Mouse (Mus musculus) adrenal gland, postnatal 36 days (tissue): ENCODE measurements around the gene Msgn1. TPM values are rescaled to one million over a fixed set of nuclear protein-coding genes. Genes with fewer than 3 reads are reported as not detected.

Experiments used
- DNase-seq, 2 experiments: peaks; one replicate each; pipeline ENCODE4 v3.0.0; 2021; ENCODE audit warnings: mixed read lengths in 1 of 2
- total RNA-seq, 2 experiments: library from RNA; stranded (reverse); gene quantifications; 2 replicates each; pipeline ENCODE4 v1.2.3; 2021

The Msgn1 gene
- total RNA-seq, 2 experiments from 2014 or later, result not detected

GRCm38 (mm10) chr12:11198551-11198950, 10.2 kb downstream of the Msgn1 start:
- no peak for DNase-seq

DNA sequence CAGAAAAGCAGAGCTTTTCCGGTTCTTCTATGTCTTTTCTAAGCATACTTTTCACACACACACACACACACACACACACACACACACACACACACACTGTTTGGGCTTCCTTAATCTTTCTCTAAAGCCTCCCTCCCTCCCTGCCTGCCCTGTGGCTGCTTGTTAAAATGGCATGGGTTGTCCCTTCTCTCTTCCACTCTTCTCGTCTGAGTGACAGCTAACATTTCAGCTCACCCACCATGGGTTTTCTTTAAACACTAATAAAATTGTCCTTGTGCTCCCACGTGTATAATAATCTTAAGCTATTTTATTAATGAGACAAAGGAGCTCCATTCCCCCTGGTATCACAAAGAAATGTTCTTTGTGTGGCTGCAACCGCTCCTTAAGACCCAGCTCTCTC, 10.7 kb downstream of the Msgn1 start:
- DNase-seq, result no peak

DNA sequence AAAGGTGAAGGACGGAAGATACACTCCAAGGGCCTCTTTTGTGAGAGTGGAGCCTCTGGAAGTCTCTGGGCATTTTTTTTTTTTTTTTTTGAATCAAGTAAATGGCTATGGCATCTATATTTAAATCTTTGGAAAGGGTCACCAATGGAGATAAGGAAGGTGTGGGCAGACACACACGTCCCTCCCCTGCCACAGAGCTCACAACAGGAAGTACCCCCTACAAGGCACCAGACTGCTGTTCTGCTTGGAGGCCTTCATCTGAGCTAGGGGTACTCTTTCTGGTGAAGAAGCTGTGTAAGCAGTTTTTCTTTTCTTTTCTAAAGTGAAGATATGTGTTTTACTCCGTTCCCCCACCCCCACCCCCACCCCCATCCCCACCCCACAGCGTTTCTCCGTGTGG, 11.9 kb downstream of the Msgn1 start:
- DNase-seq, result no peak

GRCm38 (mm10) chr12:11196142-11196597, 12.6 kb downstream of the Msgn1 start:
- DNase-seq, result peak; percentile 82 to 85

GRCm38 (mm10) chr12:11195031-11195430, 13.7 kb downstream of the Msgn1 start:
- peak; percentile 30 to 32 for DNase-seq

DNA sequence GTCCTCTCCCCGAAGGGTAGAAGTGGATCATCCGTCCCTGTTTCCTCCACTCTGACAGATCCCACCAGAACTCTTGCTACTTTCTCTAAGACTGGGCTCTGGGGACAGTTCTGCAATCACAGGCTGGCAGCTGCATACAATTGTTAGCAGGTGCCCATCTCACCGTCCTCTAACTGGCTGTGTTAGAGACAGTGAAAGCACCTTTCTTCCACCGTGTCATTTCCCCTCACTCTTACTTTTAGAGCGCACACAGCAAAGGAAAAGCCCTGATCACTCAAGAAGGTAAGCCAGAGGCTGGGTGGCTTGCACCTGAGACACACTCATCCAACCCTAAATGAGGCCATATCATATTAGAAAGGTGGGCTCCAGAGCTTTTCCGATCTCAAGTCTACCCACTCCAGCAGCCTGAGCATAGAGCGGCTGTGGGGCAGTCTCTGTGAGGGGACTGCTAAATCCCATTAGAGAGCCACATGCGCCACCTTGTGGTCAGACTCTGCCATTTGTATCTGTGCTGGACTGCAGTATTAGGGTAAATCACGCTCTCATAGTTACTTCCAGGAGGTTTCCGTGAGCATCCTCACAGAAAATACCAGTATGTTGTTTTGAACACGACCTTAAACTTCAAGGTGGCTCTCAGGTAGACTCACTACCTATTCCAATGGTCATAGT, 30.2 kb downstream of the Msgn1 start:
- peak; percentile 89 to 90 for DNase-seq

- peak in 1 of 2 experiments; percentile 9 for DNase-seq
Observed at GRCm38 (mm10) chr12:11177408-11178394, 31.1 kb downstream of the Msgn1 start.

- DNase-seq, result no peak
Observed at GRCm38 (mm10) chr12:11158670-11159069, 50.1 kb downstream of the Msgn1 start.

Other genes with a start within 250 kb of the Msgn1 start
- gene Kcns3, start 57.9 kb downstream of the Msgn1 start, total RNA-seq, result 1 to 10 TPM; 4.1 to 5.1 TPM
- gene Gen1, start 56.8 kb upstream of the Msgn1 start, total RNA-seq, result 1 to 10 TPM; 2.5 to 2.7 TPM
- 10 to 100 TPM; 38.0 to 42.5 TPM for gene Smc6, start 56.9 kb upstream of the Msgn1 start, total RNA-seq
- gene Vsnl1, start 227.6 kb upstream of the Msgn1 start, total RNA-seq, result 10 to 100 TPM; 32.4 to 53.0 TPM
- under 1 TPM; 0.10 to 0.20 TPM for gene Rad51ap2, start 247.1 kb upstream of the Msgn1 start, total RNA-seq